Mouse (Mus musculus): ENCODE data around the gene Afap1. TPM values are rescaled to one million over a fixed set of nuclear protein-coding genes. Genes with fewer than 3 reads are reported as not detected.

Gene Afap1
- polyA plus RNA-seq, 1 experiment from 2014 or later: 1.4 TPM

DNA sequence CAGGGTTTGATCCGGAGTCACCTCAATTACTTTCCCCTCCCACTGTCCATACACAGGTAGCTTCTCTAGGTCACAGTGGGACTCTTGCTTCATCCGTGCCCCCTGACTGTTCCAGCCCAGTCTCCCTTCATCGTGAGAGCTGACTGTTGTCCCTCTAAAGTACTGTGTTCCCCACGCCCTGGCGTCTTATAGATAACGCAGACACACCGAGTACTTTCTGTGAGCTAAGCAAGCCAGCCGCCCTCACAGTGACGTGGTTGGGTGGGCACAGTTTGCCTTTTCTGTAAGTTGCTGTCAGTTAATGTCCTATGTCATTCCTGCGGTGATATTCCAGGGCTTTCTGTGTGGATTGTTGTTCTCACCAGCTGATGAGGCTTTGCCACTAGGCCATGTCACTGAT, 39.9 kb downstream of the Afap1 start:
- no peaks in the 10 kb centered on the region for H3K4me1 ChIP-seq (ENCODE audit: control insufficient read depth, low read depth, low read length)
- WGBS (ENCODE audit: insufficient replicate concordance): 55% methylated on average over 10 of the region's 10 CpGs
- ATAC-seq (ENCODE audit: low read depth): no peak
- no peak overlapping the region for H3K9ac ChIP-seq (ENCODE audit: low read depth, low read length)
- H3K36me3 ChIP-seq (ENCODE audit: control insufficient read depth, insufficient read depth): no peaks in the 10 kb centered on the region
- H3K4me3 ChIP-seq (ENCODE audit: low read depth, low read length): no peak overlapping the region
- no peaks in the 10 kb centered on the region for H3K27me3 ChIP-seq (ENCODE audit: control insufficient read depth, insufficient read depth, low read depth, low read length)
- H3K4me2 ChIP-seq (ENCODE audit: low read depth, low read length): no peak overlapping the region
- no peaks in the 10 kb centered on the region for H3K9me3 ChIP-seq (replicated peaks; ENCODE audit: control insufficient read depth, low read length)
- H3K27ac ChIP-seq (ENCODE audit: low read length): no peak overlapping the region

DNA sequence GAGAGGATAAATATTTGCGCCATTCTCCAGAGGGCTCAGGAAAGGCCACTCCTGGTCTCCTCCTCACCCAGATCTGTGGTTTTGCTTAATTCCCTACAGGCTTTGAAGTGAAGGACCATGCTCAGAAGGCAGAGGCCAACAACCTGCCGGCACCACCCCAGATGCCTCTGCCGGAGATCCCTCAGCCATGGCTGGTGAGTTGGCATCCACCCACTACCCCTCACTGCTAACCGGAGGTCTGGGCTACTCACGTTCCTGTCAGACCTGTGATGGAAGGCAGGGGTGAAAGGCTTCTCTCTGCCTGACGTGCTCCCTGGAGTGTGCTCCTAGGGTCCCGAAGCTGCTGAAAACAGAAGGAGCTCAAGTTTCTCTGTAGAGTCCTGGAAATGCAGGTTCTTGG, 42.8 kb downstream of the Afap1 start:
- Histone ChIP-seq H3K9me3 (replicated peaks; ENCODE audit: control insufficient read depth, low read length) (no peaks in the 10 kb centered on the region), H3K36me3 (ENCODE audit: control insufficient read depth, insufficient read depth) (no peaks in the 10 kb centered on the region), H3K4me3 (ENCODE audit: low read depth, low read length) (no peak overlapping the region), H3K4me1 (ENCODE audit: control insufficient read depth, low read depth, low read length) (no peaks in the 10 kb centered on the region), H3K9ac (ENCODE audit: low read depth, low read length) (no peak overlapping the region), H3K4me2 (ENCODE audit: low read depth, low read length) (no peak overlapping the region), H3K27me3 (ENCODE audit: control insufficient read depth, insufficient read depth, low read depth, low read length) (no peaks in the 10 kb centered on the region), H3K27ac (ENCODE audit: low read length) (no peak overlapping the region)
- WGBS (ENCODE audit: insufficient replicate concordance): 71% methylated on average over 7 of the region's 7 CpGs
- ATAC-seq (ENCODE audit: low read depth): no peak

DNA sequence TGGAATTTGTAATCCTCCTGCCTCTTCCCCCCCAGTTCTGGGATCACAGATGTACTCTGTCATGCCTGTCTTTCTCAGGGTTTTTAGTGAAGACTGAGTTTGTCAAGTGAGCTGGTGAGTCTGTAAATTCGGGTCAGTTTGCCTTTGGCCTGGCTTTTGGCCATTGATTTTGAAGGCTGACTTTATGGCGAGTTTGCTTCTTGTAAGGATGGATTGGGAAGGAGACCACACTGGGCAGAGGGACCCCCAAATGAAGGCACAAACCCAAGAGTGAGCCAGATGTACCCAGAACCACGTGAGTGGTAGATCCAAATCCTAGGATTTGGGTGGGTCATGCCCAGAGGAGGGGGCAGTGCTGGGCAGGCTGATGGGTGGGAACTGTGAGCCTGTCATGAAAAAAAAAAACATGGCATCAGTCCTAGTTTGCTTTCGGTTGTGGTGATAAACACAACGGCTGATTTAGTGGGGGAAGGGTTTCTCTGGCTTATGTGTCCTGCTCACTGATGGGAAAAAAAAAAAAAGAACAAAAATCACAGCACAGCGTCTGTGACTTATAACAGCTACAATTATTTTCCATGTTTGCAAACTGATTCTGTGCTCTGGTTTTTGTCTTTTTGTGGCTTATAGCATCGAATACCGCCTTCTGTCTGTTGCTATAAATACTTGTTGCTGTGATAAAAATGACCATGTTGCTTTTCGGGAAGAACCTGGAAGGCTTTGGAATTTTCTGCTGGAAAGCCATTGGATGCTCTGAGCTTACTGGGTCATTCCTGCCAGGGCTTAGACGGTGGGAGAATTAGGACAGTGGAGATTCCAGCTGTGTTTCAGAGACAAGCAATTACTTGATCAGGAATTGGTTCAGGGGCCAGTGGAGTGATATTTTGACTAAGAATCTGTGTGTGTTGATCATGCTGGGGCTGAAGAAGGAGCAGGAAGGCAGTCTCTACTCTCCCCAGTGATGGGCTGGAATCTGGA, 45.4 kb downstream of the Afap1 start:
- Histone ChIP-seq H3K27me3 (ENCODE audit: control insufficient read depth, insufficient read depth, low read depth, low read length) (no peaks in the 10 kb centered on the region), H3K9ac (ENCODE audit: low read depth, low read length) (no peak overlapping the region), H3K4me2 (ENCODE audit: low read depth, low read length) (no peak overlapping the region), H3K4me3 (ENCODE audit: low read depth, low read length) (no peak overlapping the region), H3K36me3 (ENCODE audit: control insufficient read depth, insufficient read depth) (no peaks in the 10 kb centered on the region), H3K4me1 (ENCODE audit: control insufficient read depth, low read depth, low read length) (no peaks in the 10 kb centered on the region), H3K9me3 (replicated peaks; ENCODE audit: control insufficient read depth, low read length) (no peaks in the 10 kb centered on the region), H3K27ac (ENCODE audit: low read length) (no peak overlapping the region; the same call in 1 of the 2 replicates)
- 55% methylated on average over 10 of the region's 10 CpGs for WGBS (ENCODE audit: insufficient replicate concordance)
- ATAC-seq (ENCODE audit: low read depth): no peak

DNA sequence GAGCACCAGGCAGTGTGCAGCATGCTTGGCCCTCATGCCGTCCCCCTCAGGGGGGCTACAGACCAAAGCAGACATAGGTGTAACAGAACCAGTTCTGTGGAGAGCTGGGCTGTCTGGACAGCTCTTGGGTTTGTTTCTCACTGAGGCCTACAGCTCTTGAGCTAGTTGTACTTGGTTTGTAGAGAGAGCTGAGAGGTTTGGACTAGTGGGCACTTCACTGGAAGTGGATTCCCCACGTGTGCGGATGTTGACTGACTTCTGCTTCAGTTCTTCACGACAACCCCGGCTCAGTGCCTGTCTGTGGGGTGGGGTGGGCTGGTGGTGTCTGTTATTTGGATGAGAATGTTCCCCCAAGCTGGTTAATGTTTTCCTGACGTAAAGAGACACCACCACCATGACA, 46.8 kb downstream of the Afap1 start:
- H3K36me3 ChIP-seq (ENCODE audit: control insufficient read depth, insufficient read depth): no peaks in the 10 kb centered on the region
- H3K4me2 ChIP-seq (ENCODE audit: low read depth, low read length): no peak overlapping the region
- no peak for ATAC-seq (ENCODE audit: low read depth)
- WGBS (ENCODE audit: insufficient replicate concordance): 61% methylated on average over 6 of the region's 6 CpGs
- no peaks in the 10 kb centered on the region for H3K4me1 ChIP-seq (ENCODE audit: control insufficient read depth, low read depth, low read length)
- no peaks in the 10 kb centered on the region for H3K27me3 ChIP-seq (ENCODE audit: control insufficient read depth, insufficient read depth, low read depth, low read length)
- H3K4me3 ChIP-seq (ENCODE audit: low read depth, low read length): no peak overlapping the region
- H3K27ac ChIP-seq (ENCODE audit: low read length): no peak overlapping the region
- H3K9me3 ChIP-seq (replicated peaks; ENCODE audit: control insufficient read depth, low read length): no peaks in the 10 kb centered on the region
- H3K9ac ChIP-seq (ENCODE audit: low read depth, low read length): no peak overlapping the region

DNA sequence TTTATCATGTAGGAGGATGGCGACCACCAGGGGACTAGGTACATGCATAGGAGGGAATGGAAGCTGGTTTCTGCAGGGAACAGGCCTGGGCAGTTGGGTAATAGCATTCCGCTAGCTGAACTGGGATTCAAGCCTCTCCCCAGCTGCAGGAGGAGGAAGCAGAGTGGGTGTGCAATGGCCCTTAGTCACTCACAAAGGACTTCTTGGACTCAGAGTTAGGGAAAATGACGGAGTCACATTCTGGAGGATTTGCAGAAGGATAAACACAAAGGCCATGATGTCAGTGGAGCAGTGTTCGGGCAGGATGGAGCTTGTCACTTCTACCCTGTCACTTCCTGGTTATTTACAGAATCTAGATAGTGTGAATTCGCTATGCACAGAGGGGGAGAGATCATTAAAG, 50.4 kb downstream of the Afap1 start:
- H3K36me3 ChIP-seq (ENCODE audit: control insufficient read depth, insufficient read depth): no peaks in the 10 kb centered on the region
- no peak overlapping the region for H3K9ac ChIP-seq (ENCODE audit: low read depth, low read length)
- H3K27ac ChIP-seq (ENCODE audit: low read length): no peak overlapping the region
- H3K9me3 ChIP-seq (replicated peaks; ENCODE audit: control insufficient read depth, low read length): no peaks in the 10 kb centered on the region
- WGBS (ENCODE audit: insufficient replicate concordance): 66% methylated on average over 5 of the region's 5 CpGs
- no peak overlapping the region for H3K4me2 ChIP-seq (ENCODE audit: low read depth, low read length)
- H3K4me3 ChIP-seq (ENCODE audit: low read depth, low read length): no peak overlapping the region
- no peaks in the 10 kb centered on the region for H3K4me1 ChIP-seq (ENCODE audit: control insufficient read depth, low read depth, low read length)
- no peak for ATAC-seq (ENCODE audit: low read depth)
- H3K27me3 ChIP-seq (ENCODE audit: control insufficient read depth, insufficient read depth, low read depth, low read length): no peaks in the 10 kb centered on the region

DNA sequence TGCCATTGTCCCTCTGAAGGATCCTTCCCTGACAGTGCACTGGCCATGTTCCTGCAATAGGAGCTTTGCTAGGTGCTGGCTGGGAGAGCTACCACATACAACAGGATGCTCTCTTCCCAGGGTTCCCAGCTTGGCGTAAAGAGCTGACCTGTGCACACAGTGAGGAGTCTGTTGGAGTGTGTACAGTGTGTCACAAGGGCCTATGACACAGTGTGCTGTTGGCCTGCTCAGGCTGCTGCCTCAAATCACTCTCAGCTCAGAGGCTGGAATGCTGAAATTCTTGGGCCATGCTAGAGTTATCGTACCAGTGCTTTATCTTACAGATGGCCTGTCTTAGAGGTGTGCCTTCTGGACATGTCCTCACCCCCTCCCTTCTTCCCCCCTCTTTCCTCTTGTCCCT, 53.7 kb downstream of the Afap1 start:
- H3K27ac ChIP-seq (ENCODE audit: low read length): no peak overlapping the region
- WGBS (ENCODE audit: insufficient replicate concordance): 55% methylated on average over 2 of the region's 2 CpGs
- no peak for ATAC-seq (ENCODE audit: low read depth)
- no peaks in the 10 kb centered on the region for H3K27me3 ChIP-seq (ENCODE audit: control insufficient read depth, insufficient read depth, low read depth, low read length)
- no peaks in the 10 kb centered on the region for H3K36me3 ChIP-seq (ENCODE audit: control insufficient read depth, insufficient read depth)
- no peak overlapping the region for H3K9ac ChIP-seq (ENCODE audit: low read depth, low read length)
- H3K4me1 ChIP-seq (ENCODE audit: control insufficient read depth, low read depth, low read length): no peaks in the 10 kb centered on the region
- H3K9me3 ChIP-seq (replicated peaks; ENCODE audit: control insufficient read depth, low read length): no peaks in the 10 kb centered on the region
- H3K4me2 ChIP-seq (ENCODE audit: low read depth, low read length): no peak overlapping the region
- H3K4me3 ChIP-seq (ENCODE audit: low read depth, low read length): no peak overlapping the region

DNA sequence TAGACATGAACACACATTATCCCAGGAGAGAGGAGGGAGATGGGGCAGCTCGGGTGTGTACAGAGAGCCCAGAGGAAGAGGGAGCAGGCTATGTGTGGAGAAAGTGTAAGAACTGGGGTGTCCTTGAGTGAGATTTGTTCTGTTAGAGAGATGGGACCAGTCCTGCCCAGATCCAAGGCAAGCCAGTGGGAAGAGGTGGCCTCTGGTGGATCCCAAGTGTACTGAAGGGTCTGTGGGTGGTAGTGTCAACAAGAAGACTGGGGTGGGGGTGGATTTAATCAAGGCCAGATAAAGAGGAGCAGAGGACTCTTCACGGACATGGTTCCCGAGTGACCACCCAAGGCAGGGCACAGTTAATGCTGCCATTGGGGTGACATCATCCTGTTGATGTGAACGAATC, 54.3 kb downstream of the Afap1 start:
- ATAC-seq (ENCODE audit: low read depth): no peak
- Histone ChIP-seq H3K36me3 (ENCODE audit: control insufficient read depth, insufficient read depth) (no peaks in the 10 kb centered on the region), H3K9me3 (replicated peaks; ENCODE audit: control insufficient read depth, low read length) (no peaks in the 10 kb centered on the region), H3K4me3 (ENCODE audit: low read depth, low read length) (no peak overlapping the region), H3K27ac (ENCODE audit: low read length) (no peak overlapping the region), H3K4me2 (ENCODE audit: low read depth, low read length) (no peak overlapping the region), H3K4me1 (ENCODE audit: control insufficient read depth, low read depth, low read length) (no peaks in the 10 kb centered on the region), H3K9ac (ENCODE audit: low read depth, low read length) (no peak overlapping the region), H3K27me3 (ENCODE audit: control insufficient read depth, insufficient read depth, low read depth, low read length) (no peaks in the 10 kb centered on the region)
- 49% methylated on average over 4 of the region's 4 CpGs for WGBS (ENCODE audit: insufficient replicate concordance)

DNA sequence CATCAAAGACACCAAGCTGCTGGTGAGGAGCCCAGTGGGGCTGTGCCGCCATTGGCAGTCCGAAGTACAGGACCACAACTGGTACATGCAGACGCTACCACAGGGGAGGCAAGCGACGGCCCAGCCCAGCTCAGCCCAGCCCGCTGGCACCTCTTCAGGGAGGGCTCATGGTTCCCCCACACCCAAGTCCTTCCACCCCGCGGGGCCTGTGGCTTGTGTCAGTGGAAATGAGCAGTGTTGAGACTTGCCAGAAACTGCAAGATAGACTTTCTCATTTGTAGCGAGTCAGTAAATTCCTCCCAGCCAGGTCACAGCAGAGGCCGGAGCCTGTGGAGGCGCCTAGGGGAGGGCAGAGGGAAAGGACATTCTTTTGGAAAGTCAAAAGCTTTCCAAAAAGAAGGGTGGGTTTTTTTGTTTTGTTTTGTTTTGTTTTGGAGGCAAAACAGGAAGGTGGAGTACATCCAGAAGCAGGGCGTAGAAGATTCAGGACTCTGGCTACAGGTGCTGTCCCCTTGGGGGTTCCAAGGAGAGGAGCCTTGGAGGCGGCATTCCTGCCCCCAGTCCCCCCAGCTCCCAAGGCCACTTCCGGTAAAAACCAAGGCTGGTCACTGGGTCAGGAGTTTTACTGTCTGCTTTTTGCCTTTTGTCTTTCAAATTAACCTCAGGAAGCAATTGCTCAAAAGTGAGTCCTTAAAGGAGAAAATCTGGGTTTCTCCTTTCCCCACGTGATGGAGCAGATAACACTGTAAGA, 55.3 kb downstream of the Afap1 start:
- H3K4me2 ChIP-seq (ENCODE audit: low read depth, low read length): no peak overlapping the region
- H3K27ac ChIP-seq (ENCODE audit: low read length): no peak overlapping the region
- 70% methylated on average over 15 of the region's 15 CpGs for WGBS (ENCODE audit: insufficient replicate concordance)
- no peak overlapping the region for H3K9ac ChIP-seq (ENCODE audit: low read depth, low read length)
- H3K4me3 ChIP-seq (ENCODE audit: low read depth, low read length): no peak overlapping the region
- H3K4me1 ChIP-seq (ENCODE audit: control insufficient read depth, low read depth, low read length): no peaks in the 10 kb centered on the region
- H3K27me3 ChIP-seq (ENCODE audit: control insufficient read depth, insufficient read depth, low read depth, low read length): no peaks in the 10 kb centered on the region
- H3K36me3 ChIP-seq (ENCODE audit: control insufficient read depth, insufficient read depth): no peaks in the 10 kb centered on the region
- ATAC-seq (ENCODE audit: low read depth): no peak
- H3K9me3 ChIP-seq (replicated peaks; ENCODE audit: control insufficient read depth, low read length): no peaks in the 10 kb centered on the region

DNA sequence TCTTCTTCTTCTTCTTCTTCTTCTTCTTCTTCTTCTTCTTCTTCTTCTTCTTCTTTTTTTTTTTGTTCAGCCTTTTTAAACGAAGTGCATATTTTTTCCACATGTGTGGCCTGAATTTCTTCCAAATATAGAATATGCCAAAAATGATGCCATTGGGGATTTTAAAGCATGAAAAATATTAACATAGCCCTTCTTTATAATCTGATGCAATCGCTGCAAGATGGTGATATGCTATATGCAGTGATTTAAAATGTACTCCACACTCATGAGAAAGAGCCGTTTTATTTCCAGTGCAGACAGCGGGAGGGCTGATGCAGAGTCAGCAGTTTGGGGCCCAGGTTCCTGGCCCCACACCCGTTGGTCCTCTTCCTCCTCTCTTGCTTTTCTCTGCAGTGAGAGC, 55.9 kb downstream of the Afap1 start:
- H3K4me1 ChIP-seq (ENCODE audit: control insufficient read depth, low read depth, low read length): no peaks in the 10 kb centered on the region
- 52% methylated on average over 5 of the region's 5 CpGs for WGBS (ENCODE audit: insufficient replicate concordance)
- ATAC-seq (ENCODE audit: low read depth): no peak

More for the DNA sequence above, 55.9 kb downstream of the Afap1 start:
- Histone ChIP-seq H3K9ac (ENCODE audit: low read depth, low read length) (no peak overlapping the region), H3K4me3 (ENCODE audit: low read depth, low read length) (no peak overlapping the region), H3K27ac (ENCODE audit: low read length) (no peak overlapping the region), H3K9me3 (replicated peaks; ENCODE audit: control insufficient read depth, low read length) (no peaks in the 10 kb centered on the region), H3K27me3 (ENCODE audit: control insufficient read depth, insufficient read depth, low read depth, low read length) (no peaks in the 10 kb centered on the region), H3K4me2 (ENCODE audit: low read depth, low read length) (no peak overlapping the region), H3K36me3 (ENCODE audit: control insufficient read depth, insufficient read depth) (no peaks in the 10 kb centered on the region)
